Mouse (Mus musculus): Measurements from ENCODE around the gene Tcte1. TPM values are rescaled to one million over a fixed set of nuclear protein-coding genes. Genes with fewer than 3 reads are reported as not detected.

Gene Tcte1
- polyA plus RNA-seq, 1 experiment from 2014 or later: 2.1 TPM

DNA sequence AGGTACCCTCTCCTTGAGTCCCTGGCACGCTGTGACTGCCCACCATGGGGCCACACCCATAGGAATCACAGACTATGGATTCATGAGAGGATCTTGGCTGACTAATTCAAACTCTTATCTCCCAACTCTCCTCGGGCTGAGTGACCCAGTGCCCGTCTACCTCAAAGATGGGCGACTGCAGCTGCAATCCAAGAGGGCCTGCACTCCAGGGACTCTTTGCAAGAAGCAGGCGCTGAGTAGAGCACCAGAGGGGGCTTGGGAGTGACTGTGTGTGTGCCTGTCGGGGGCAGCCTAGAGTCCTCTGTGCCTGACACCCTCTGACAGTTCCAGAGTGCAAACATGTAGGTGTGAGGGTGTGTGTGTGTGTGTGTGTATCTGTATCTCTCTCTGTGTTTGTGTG lies 18.9 kb downstream of the Tcte1 start:
- Histone ChIP-seq H3K27ac (no peak overlapping the region), H3K9ac (no peak overlapping the region), H3K4me2 (no peak overlapping the region), H3K9me3 (replicated peaks) (no peaks in the 10 kb centered on the region), H3K36me3 (ENCODE audit: poor library complexity, severe bottlenecking) (peaks cover 27% of the 10 kb centered on the region), H3K4me3 (no peak overlapping the region), H3K4me1 (peaks cover 34% of the 10 kb centered on the region), H3K27me3 (peaks cover 60% of the 10 kb centered on the region)
- ATAC-seq: no peak
- WGBS: 35% methylated on average over 6 of the region's 6 CpGs

DNA sequence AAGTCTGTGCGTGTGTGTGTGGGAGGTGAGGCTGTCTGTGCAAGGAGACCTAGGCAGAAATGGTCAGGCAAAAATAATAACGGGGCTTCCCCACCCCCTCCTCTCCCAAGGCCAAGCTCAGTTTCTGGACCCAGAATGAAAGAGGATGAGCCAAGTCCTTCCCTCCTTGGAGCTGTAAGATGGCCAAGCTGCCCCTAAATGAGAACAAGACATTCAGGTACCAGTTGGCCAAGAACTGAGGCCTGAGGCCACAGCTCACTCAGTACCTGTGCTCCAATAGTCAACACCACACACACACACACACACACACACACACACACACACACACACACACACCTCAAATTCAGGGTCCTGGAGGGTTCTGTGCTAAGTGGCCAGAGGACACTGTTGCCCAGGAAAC lies 19.5 kb downstream of the Tcte1 start:
- no peak overlapping the region for H3K27ac ChIP-seq
- peaks cover 65% of the 10 kb centered on the region for H3K27me3 ChIP-seq
- no peak overlapping the region for H3K9ac ChIP-seq
- 79% methylated on average over 2 of the region's 2 CpGs for WGBS
- no peak for ATAC-seq
- H3K9me3 ChIP-seq (replicated peaks): no peaks in the 10 kb centered on the region
- H3K4me1 ChIP-seq: peaks cover 39% of the 10 kb centered on the region
- H3K4me2 ChIP-seq: no peak overlapping the region
- no peak overlapping the region for H3K4me3 ChIP-seq
- peaks cover 27% of the 10 kb centered on the region for H3K36me3 ChIP-seq (ENCODE audit: poor library complexity, severe bottlenecking)

DNA sequence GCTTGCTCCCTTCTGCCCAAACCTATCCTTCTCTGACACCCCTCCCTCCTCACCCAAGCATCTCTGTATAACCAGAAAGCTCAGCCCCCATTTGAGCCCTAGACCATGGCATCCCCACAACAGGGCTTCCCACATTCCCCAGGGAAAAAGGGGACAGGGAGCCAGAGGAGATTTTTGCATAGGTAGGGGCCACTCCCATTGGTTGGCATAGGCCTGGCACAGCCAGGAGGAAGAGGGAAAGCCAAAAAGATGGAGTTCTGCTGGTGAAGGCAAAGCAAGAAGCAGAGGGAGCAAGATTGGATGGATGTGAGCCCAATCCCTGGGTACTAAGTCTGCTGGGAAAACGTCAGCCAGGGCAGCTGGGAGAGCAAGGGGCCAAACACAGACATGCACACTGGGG lies 19.9 kb downstream of the Tcte1 start:
- H3K4me1 ChIP-seq: peaks cover 43% of the 10 kb centered on the region
- no peak overlapping the region for H3K4me2 ChIP-seq
- no peaks in the 10 kb centered on the region for H3K9me3 ChIP-seq (replicated peaks)
- H3K27me3 ChIP-seq: peaks cover 70% of the 10 kb centered on the region
- WGBS: 10% methylated on average over 1 of the region's 1 CpGs
- no peak overlapping the region for H3K4me3 ChIP-seq
- no peak overlapping the region for H3K9ac ChIP-seq
- peaks cover 27% of the 10 kb centered on the region for H3K36me3 ChIP-seq (ENCODE audit: poor library complexity, severe bottlenecking)
- ATAC-seq: no peak; the same call in 1 of the 2 replicates
- H3K27ac ChIP-seq: no peak overlapping the region

DNA sequence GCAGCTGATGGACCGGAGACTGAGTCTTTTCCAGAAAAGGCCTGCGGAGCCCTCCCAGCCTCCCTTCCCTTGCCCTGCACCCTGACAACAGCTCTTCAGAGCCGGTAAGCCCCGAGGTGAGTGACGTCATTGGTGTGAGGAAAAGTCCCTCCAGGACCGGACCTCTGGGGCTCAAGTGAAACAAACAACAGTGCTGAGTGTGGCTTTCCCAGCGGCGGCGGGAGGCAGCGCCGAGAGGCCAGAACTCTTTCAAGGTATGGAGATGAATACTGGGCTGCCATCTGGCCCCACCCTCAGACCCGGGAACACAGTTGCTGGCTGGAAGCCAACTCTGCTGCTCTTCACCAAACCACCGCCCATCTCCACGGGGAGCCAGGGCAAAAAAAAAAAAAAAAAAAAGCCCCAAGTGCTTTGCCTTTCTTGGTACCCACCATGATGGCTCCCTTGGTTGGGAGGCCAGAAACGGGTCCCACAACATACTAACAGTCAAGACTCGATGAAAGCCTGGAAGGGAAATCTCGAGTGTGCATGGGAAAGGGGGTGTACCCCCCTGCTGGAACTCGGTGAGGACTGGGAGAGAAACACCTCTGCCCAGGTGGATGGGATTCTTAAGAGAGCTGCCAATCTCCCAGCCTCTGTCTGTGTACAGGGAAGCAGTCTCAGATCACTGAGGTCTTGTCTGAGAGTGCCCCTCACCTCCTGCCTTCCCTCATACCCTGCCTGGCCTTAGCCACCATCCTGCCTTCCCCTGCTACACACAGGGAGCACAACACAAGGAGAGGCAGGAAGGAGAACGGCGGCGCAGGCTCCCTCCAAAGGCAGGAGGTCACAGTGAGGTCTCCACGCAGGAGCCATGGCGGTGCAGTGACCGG lies 21.0 kb downstream of the Tcte1 start:
- H3K27me3 ChIP-seq: peaks cover 70% of the 10 kb centered on the region
- H3K9ac ChIP-seq: peak overlapping the region; percentile 34
- H3K4me3 ChIP-seq: peak overlapping the region; percentile 18; the same call in 1 of the 2 replicates
- peaks cover 27% of the 10 kb centered on the region for H3K36me3 ChIP-seq (ENCODE audit: poor library complexity, severe bottlenecking)
- peak; percentile 6; the same call in 1 of the 2 replicates for ATAC-seq
- H3K9me3 ChIP-seq (replicated peaks): no peaks in the 10 kb centered on the region
- peak overlapping the region; percentile 39 for H3K4me2 ChIP-seq
- 4% methylated on average over 24 of the region's 24 CpGs for WGBS
- H3K4me1 ChIP-seq: peaks cover 51% of the 10 kb centered on the region
- H3K27ac ChIP-seq: no peak overlapping the region

DNA sequence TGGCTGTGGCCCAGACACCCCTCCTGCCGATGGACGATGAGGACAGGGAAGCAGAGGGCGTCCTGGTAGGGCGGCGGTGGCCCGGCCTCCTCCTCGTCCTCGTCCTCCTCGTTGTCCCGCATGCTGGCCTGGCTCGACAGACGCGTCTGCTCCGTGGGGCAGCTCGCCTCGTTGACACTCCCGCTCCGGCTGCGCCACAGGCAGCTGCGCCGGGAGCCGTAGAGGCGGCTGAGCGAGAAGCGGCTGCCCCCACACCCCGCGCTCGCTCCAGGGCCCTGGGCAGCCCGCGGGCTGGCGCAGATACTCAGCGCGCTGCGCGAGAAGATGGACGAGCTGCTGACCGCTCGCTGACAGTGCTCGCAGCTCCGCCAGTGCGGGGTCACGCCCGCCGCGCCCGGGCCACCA lies 21.6 kb downstream of the Tcte1 start:
- H3K36me3 ChIP-seq (ENCODE audit: poor library complexity, severe bottlenecking): peaks cover 27% of the 10 kb centered on the region
- H3K27ac ChIP-seq: no peak overlapping the region
- peaks cover 53% of the 10 kb centered on the region for H3K4me1 ChIP-seq
- peaks cover 67% of the 10 kb centered on the region for H3K27me3 ChIP-seq
- H3K9ac ChIP-seq: peak overlapping the region; percentile 34
- ATAC-seq: no peak
- H3K4me3 ChIP-seq: peak overlapping the region; percentile 18; the same call in 1 of the 2 replicates
- H3K9me3 ChIP-seq (replicated peaks): no peaks in the 10 kb centered on the region
- H3K4me2 ChIP-seq: peak overlapping the region; percentile 39
- WGBS: 5% methylated on average over 46 of the region's 46 CpGs

DNA sequence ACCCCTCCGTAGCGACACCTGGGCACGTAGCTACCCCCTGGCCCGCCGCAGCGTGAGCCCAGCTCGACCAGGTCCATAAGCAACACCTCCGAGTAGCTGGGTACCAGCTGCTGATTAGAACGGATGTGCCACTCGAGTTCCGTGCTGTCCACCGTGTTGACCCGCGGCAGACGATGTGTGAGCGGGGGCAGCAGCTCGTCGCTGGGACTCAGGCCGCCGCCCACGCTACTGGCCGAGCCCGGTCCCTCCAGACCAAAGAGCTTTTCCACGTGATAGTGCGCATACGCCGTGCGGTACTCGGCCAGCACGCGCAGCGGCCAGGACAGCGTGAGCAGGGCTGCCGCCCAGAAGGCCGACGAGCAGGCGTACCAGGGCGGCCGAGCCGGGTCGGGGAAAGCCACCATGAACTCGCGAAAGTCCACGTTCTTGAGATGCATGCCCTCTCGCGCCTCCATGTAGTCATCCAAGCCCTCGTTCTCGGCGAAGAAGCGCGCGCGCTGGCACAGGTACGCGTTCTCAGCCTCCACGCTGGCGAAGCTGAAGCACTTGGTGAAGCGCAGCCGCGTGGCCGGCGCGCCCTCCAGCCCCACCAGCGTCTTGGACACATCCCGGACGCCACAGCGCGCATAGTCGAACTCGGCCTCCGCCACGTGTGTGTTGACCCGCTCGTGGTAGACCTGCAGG lies 22.2 kb downstream of the Tcte1 start:
- ATAC-seq: no peak
- WGBS: 8% methylated on average over 74 of the region's 74 CpGs
- peak overlapping the region; percentile 18 for H3K4me3 ChIP-seq
- peaks cover 27% of the 10 kb centered on the region for H3K36me3 ChIP-seq (ENCODE audit: poor library complexity, severe bottlenecking)
- H3K9ac ChIP-seq: peak overlapping the region; percentile 34
- H3K27me3 ChIP-seq: peaks cover 64% of the 10 kb centered on the region
- H3K4me2 ChIP-seq: peak overlapping the region; percentile 39
- H3K4me1 ChIP-seq: peaks cover 59% of the 10 kb centered on the region
- no peaks in the 10 kb centered on the region for H3K9me3 ChIP-seq (replicated peaks)
- no peak overlapping the region for H3K27ac ChIP-seq

DNA sequence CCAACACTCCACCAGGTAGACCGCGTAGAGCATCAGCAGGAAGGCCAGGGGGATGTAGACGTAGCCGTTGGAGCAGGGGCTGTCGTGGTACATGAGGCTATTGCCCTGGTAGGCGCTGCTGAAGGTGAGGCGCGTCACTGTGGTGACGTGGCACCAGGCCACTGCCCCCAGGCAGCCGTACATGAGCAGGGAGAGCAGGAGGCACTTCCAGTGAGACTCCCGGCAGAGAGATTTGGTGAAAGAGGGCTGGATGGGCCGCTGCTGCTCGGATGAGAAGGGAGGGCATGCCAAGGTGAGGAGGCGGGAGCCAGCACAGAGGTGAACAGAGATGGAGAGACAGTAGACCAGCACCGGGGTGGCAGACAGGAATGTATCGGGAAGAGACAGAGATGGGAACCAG lies 23.7 kb downstream of the Tcte1 start:
- Histone ChIP-seq H3K4me1 (peaks cover 70% of the 10 kb centered on the region), H3K4me2 (no peak overlapping the region), H3K9me3 (replicated peaks) (no peaks in the 10 kb centered on the region), H3K4me3 (no peak overlapping the region; the same call in 1 of the 2 replicates), H3K36me3 (ENCODE audit: poor library complexity, severe bottlenecking) (peaks cover 27% of the 10 kb centered on the region), H3K9ac (no peak overlapping the region), H3K27ac (no peak overlapping the region), H3K27me3 (peaks cover 54% of the 10 kb centered on the region)
- no peak for ATAC-seq
- 71% methylated on average over 16 of the region's 16 CpGs for WGBS

DNA sequence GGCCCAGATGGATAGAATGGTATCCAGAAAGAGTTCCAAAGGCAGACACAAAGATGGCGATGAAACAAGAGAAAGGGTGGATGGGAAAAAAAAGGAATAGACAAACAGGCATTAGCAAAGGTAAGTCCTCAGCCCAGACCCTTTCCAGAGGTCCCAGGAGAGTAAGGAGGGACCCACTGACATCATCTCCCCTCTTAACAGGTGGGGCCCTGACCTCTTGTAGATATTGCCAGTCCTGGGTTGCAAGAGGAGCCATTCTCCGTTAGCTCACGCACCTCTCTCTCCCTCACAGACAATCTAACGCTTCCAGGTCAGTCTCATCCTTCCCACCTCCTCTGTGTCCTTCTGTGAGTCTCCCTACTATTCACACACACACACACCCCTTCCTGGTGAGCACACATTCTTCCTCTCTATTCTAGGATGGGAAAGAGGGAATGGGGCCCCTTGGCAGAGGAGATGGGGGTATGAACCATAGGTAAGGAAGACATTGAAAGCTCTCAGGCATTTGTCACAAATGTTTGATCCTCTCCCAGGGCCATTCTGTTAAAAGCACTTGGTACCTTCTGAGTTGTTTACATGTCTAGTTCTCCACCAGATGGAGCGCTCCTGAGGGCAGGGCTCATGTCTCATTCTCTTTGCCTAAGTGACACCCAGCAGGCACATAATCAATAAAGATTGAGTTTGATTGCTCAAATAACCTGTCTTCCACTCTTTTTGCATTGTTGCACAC lies 24.4 kb downstream of the Tcte1 start:
- WGBS: 79% methylated on average over 5 of the region's 5 CpGs
- Histone ChIP-seq H3K4me3 (peak overlapping the region; percentile 86), H3K4me2 (peak overlapping the region; percentile 74), H3K4me1 (peaks cover 69% of the 10 kb centered on the region), H3K27me3 (peaks cover 50% of the 10 kb centered on the region), H3K9me3 (replicated peaks) (no peaks in the 10 kb centered on the region), H3K36me3 (ENCODE audit: poor library complexity, severe bottlenecking) (peaks cover 27% of the 10 kb centered on the region), H3K27ac (no peak overlapping the region), H3K9ac (peak overlapping the region; percentile 98; the same call in 1 of the 2 replicates)
- no peak for ATAC-seq

DNA sequence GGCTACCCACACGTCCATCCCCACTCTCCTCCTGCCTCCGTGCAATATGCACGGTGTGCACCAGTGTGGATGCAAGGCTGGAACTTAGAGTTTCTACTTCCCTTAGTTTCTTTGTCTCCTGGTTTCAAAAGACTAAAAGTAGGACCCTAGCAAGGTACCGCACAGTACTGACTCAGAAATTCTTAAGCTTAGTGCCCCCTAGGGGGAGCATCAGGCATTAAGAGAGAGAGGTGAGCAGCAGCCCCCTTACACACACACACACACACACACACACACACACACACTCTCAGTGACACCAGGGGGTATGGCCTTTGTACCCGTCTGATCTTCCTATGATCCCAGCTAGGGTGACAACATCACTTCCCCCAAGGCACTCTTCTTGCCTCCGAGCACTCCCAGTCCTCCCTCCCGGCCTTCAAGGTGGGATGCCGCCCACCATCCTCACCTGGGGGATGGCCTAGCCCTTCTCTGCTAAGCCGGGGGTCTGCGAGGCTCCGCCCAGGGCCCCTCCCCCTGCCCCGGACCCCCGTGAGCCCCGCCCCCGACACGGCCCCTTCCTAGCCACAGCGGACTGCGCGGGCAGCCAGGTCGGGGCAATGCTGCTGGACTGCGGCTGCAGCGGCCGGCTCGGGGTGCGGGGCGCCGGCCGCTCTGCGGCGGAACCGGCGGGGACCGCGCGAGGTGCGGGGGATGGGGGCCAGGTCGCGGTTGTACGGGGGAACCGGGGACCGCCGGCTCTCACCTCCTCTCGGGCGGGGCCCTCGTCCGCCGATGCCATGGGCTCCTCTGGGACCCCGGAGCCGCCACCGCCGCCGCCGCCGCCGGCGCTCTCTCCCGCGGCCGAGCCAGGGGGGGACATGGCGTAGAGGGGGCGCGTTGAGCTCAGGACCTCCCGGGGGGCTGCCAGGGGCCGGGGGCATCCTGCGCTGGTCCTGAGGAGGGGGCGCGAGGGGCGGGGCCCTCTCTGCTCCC lies 25.6 kb downstream of the Tcte1 start:
- ATAC-seq: peak; percentile 60
- peaks cover 42% of the 10 kb centered on the region for H3K27me3 ChIP-seq
- H3K4me3 ChIP-seq: peak overlapping the region; percentile 86
- peak overlapping the region; percentile 98 for H3K9ac ChIP-seq
- peak overlapping the region; percentile 93 for H3K27ac ChIP-seq
- peaks cover 27% of the 10 kb centered on the region for H3K36me3 ChIP-seq (ENCODE audit: poor library complexity, severe bottlenecking)
- peak overlapping the region; percentile 74 for H3K4me2 ChIP-seq
- H3K4me1 ChIP-seq: peaks cover 59% of the 10 kb centered on the region
- H3K9me3 ChIP-seq (replicated peaks): no peaks in the 10 kb centered on the region
- WGBS: 5% methylated on average over 22 of the region's 68 CpGs

DNA sequence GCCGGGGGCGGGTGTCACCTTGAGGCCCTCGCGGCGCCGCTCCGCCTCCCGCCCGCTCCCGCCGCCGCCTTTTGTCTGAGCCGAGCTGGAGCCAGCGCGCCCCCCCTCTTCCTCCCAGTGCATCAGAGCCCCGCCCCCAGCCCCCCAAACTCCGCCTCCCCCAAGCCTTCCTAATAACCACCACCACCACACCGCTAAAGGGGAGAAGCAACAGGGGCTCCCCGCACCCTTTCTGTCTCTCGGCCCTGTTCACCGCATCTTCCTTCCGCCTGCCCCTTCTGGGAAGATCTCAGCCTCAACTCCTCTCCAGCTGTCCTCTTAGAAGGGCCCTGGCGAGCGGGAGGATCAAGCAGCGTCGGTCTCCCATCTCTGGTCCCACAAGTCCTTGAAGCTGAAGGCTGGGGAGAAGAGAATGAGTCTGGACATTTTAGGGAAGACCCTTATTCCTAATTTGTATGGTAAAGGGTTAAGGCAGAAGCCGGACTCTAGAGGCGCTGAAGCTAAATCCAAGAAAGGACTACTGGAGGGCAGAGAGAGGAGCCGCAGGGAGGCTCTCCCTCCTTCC lies 26.5 kb downstream of the Tcte1 start, which contains the start of gene Tmem151b:
Tmem151b (minus strand) TSS at position 61 of the 565 bp plus-strand sequence.
- Histone ChIP-seq H3K9me3 (replicated peaks) (no peaks in the 10 kb centered on the region), H3K4me3 (peak within 1 kb of the TSS; percentile 86), H3K27ac (peak within 1 kb of the TSS; percentile 93), H3K4me2 (peak within 1 kb of the TSS; percentile 74), H3K36me3 (ENCODE audit: poor library complexity, severe bottlenecking) (peaks cover 23% of the 10 kb centered on the region), H3K27me3 (peaks cover 39% of the 10 kb centered on the region), H3K4me1 (peaks cover 50% of the 10 kb centered on the region), H3K9ac (peak within 1 kb of the TSS; percentile 98)
- ATAC-seq: peak; percentile 58
- under 1% methylated on average over 12 of the region's 29 CpGs for WGBS
